ENCODE assay signal across 10 mouse cellular contexts in the genomic region with DNA sequence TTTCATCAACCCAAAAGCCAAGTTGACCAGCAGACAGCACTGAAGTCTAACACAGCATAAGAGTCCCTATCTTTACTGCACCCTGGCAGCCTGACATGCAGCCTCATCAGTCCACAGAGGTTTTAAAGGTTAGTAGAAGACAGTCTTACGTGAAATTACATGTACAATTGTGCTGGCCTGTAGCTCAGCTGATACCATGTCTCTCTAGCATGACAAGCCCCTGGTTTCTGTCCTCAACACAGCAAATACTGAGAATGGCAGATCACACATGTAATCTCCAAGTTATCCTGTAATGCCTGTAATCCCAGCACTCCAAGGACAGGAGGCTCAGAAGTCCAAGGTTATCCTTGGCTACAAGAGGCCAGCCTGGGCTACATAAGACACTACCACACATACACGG. TPM values are rescaled to one million over a fixed set of nuclear protein-coding genes. Genes with fewer than 3 reads are reported as not detected.
DNase-seq lines count a peak whose midpoint lies in the region; ATAC-seq and TF ChIP-seq lines count a peak whose summit lies in the region.
"Had no signal": no experiment of that assay in that cellular context is flagged by ENCODE, and none has a peak within 500 bp of the region (broad histone marks: within the 10 kb centered on the region; RNA-seq: fewer than 3 reads in every experiment).

No protein-coding gene starts in this region.

- H3K4me1 ChIP-seq in kidney, embryonic 14.5 days (ENCODE audit: control insufficient read depth, insufficient read depth, low read length): peaks cover 26% of the 10 kb centered on the region
- H3K4me1 ChIP-seq in embryonic facial prominence, embryonic 13.5 days: peaks cover 68% of the 10 kb centered on the region
- peaks cover 68% of the 10 kb centered on the region for H3K4me1 ChIP-seq in midbrain, embryonic 15.5 days
- peaks cover 16% of the 10 kb centered on the region for H3K4me1 ChIP-seq in thymus, adult 2 months (replicated peaks; ENCODE audit: control insufficient read depth, insufficient read depth, low read length)

- 42% methylated on average over 2 of the region's 2 CpGs for WGBS in kidney, embryonic 14.5 days
- 49% methylated on average over 2 of the region's 2 CpGs for WGBS in embryonic facial prominence, embryonic 13.5 days
- WGBS in midbrain, embryonic 15.5 days: 56% methylated on average over 2 of the region's 2 CpGs
- 60% methylated on average over 2 of the region's 2 CpGs for WGBS in thymus, adult 2 months

- DNase-seq in kidney, adult 9 months: no peak
- peak; percentile 20 for DNase-seq in induced T-regulatory cell, adult 2 months (ENCODE audit: low read depth)
- no peak for DNase-seq in thymus, adult 2 months
- DNase-seq in cerebellum, postnatal 14 days: no peak
- DNase-seq in adrenal gland, postnatal 4 days (ENCODE audit: low spot score in 2 of 2): no peak
- DNase-seq: cerebellum, adult 11-12 months; kidney, postnatal 36 days had no signal

- peak overlapping the region; percentile 76; the same call in 1 of the 2 replicates for H3K9ac ChIP-seq in kidney, embryonic 14.5 days (ENCODE audit: low read depth, low read length)
- peak overlapping the region; percentile 80 for H3K9ac ChIP-seq in embryonic facial prominence, embryonic 13.5 days
- H3K9ac ChIP-seq in midbrain, embryonic 15.5 days: no peak overlapping the region

- TF ChIP-seq CTCF in thymus, adult 2 months (IDR thresholded peaks at IDR 0.05; ENCODE audit: borderline replicate concordance, control insufficient read depth, extremely low read depth, insufficient read depth, low read length, poor library complexity): no peak

- H3K27me3 ChIP-seq in kidney, embryonic 14.5 days (ENCODE audit: control insufficient read depth, insufficient read depth, low read length): peaks cover 18% of the 10 kb centered on the region
- H3K27me3 ChIP-seq in embryonic facial prominence, embryonic 13.5 days: peaks cover 30% of the 10 kb centered on the region
- 0 out of 2 replicates have a peak, but pooled peaks cover 3% of the 10 kb centered on the region for H3K27me3 ChIP-seq in midbrain, embryonic 15.5 days (replicated peaks)
- H3K27me3 ChIP-seq in thymus, adult 2 months (ENCODE audit: control insufficient read depth, insufficient read depth, low read length): peaks cover 6% of the 10 kb centered on the region; the same call in 1 of the 2 replicates

- H3K27ac ChIP-seq in kidney, embryonic 14.5 days (ENCODE audit: low read depth, low read length): no peak overlapping the region
- no peak overlapping the region for H3K27ac ChIP-seq in embryonic facial prominence, embryonic 13.5 days
- H3K27ac ChIP-seq in midbrain, embryonic 15.5 days: no peak overlapping the region
- no peak overlapping the region for H3K27ac ChIP-seq in thymus, adult 2 months (ENCODE audit: control insufficient read depth, insufficient read depth, low read length)

- ATAC-seq in kidney, embryonic 14.5 days (ENCODE audit: low FRiP score, low TSS enrichment): no peak
- ATAC-seq in embryonic facial prominence, embryonic 13.5 days (ENCODE audit: insufficient number of reproducible peaks, insufficient read depth, low FRiP score, low TSS enrichment, low read depth): no peak
- ATAC-seq in midbrain, embryonic 15.5 days (replicated peaks): no peak

- no peaks in the 10 kb centered on the region for H3K9me3 ChIP-seq in kidney, embryonic 14.5 days (ENCODE audit: control insufficient read depth, low read length)
- H3K9me3 ChIP-seq in embryonic facial prominence, embryonic 13.5 days: no peaks in the 10 kb centered on the region
- H3K9me3 ChIP-seq in midbrain, embryonic 15.5 days: no peaks in the 10 kb centered on the region

- H3K4me3 ChIP-seq in kidney, embryonic 14.5 days (ENCODE audit: low read length): peak overlapping the region; percentile 75
- H3K4me3 ChIP-seq in embryonic facial prominence, embryonic 13.5 days: peak overlapping the region; percentile 85
- H3K4me3 ChIP-seq in midbrain, embryonic 15.5 days: peak overlapping the region; percentile 92
- H3K4me3 ChIP-seq in thymus, adult 2 months (ENCODE audit: control insufficient read depth, insufficient read depth, low read length): no peak overlapping the region

- TF ChIP-seq POLR2A in thymus, adult 2 months (IDR thresholded peaks at IDR 0.05; ENCODE audit: control insufficient read depth, extremely low read depth, insufficient read depth, low read length, poor library complexity): no peak

- peak overlapping the region; percentile 58 for H3K4me2 ChIP-seq in kidney, embryonic 14.5 days (replicated peaks; ENCODE audit: low read depth, low read length)
- H3K4me2 ChIP-seq in embryonic facial prominence, embryonic 13.5 days: peak overlapping the region; percentile 80
- H3K4me2 ChIP-seq in midbrain, embryonic 15.5 days: peak overlapping the region; percentile 94

- H3K36me3 ChIP-seq in kidney, embryonic 14.5 days (ENCODE audit: control insufficient read depth, insufficient read depth, low read length): no peaks in the 10 kb centered on the region
- no peaks in the 10 kb centered on the region for H3K36me3 ChIP-seq in embryonic facial prominence, embryonic 13.5 days
- no peaks in the 10 kb centered on the region for H3K36me3 ChIP-seq in midbrain, embryonic 15.5 days (replicated peaks)
- H3K36me3 ChIP-seq in thymus, adult 2 months (ENCODE audit: control insufficient read depth, insufficient read depth, low read length): no peaks in the 10 kb centered on the region

RNA-seq across cellular contexts. Expression of gene Racgap1, which starts 1.2 kb away (rescaled TPM):
- polyA plus RNA-seq in kidney, embryonic 14.5 days (2014; fragmentation: Nextera tagmentation; extraction: Ambion mirVana): 79.1 and 113 TPM in 2 replicates
- 131 and 132 TPM in 2 replicates for polyA plus RNA-seq in embryonic facial prominence, embryonic 13.5 days (2015; fragmentation: Nextera tagmentation; extraction: Ambion mirVana)
- 49.0 and 56.9 TPM in 2 replicates for polyA plus RNA-seq in midbrain, embryonic 15.5 days (2015; fragmentation: Nextera tagmentation; extraction: Ambion mirVana)
- polyA plus RNA-seq in thymus, adult 2 months (2012; rRNA removed): 80.2 and 95.6 TPM in 2 replicates
- 10 to 100 TPM; 49.9 to 55.4 TPM for total RNA-seq in adrenal gland, postnatal 4 days (2021)

RNA-seq across cellular contexts. Expression of gene Asic1, which starts 19.9 kb away (rescaled TPM):
- 0.88 and 0.90 TPM in 2 replicates for polyA plus RNA-seq in kidney, embryonic 14.5 days (2014; fragmentation: Nextera tagmentation; extraction: Ambion mirVana)
- polyA plus RNA-seq in embryonic facial prominence, embryonic 13.5 days (2015; fragmentation: Nextera tagmentation; extraction: Ambion mirVana): 3.3 and 4.2 TPM in 2 replicates
- polyA plus RNA-seq in midbrain, embryonic 15.5 days (2015; fragmentation: Nextera tagmentation; extraction: Ambion mirVana): 64.0 and 65.9 TPM in 2 replicates
- polyA plus RNA-seq in thymus, adult 2 months (2012; rRNA removed): 0.13 and 0.19 TPM in 2 replicates
- 1 to 10 TPM; 1.4 to 1.5 TPM for total RNA-seq in adrenal gland, postnatal 4 days (2021)

RNA-seq across cellular contexts. Expression of gene Aqp6, which starts 49.1 kb away (rescaled TPM):
- polyA plus RNA-seq in kidney, embryonic 14.5 days (2014; fragmentation: Nextera tagmentation; extraction: Ambion mirVana): not detected in 2 replicates
- not detected in 2 replicates for polyA plus RNA-seq in embryonic facial prominence, embryonic 13.5 days (2015; fragmentation: Nextera tagmentation; extraction: Ambion mirVana)
- polyA plus RNA-seq in midbrain, embryonic 15.5 days (2015; fragmentation: Nextera tagmentation; extraction: Ambion mirVana): 0.41 and 0.49 TPM in 2 replicates
- 0.24 and 0.40 TPM in 2 replicates for polyA plus RNA-seq in thymus, adult 2 months (2012; rRNA removed)
- total RNA-seq in adrenal gland, postnatal 4 days (2021): under 1 TPM in 1 of 2 experiments, not detected in 1; 0.81 TPM

RNA-seq across cellular contexts. Expression of gene Smarcd1, which starts 51.6 kb away (rescaled TPM):
- 54.3 and 74.2 TPM in 2 replicates for polyA plus RNA-seq in kidney, embryonic 14.5 days (2014; fragmentation: Nextera tagmentation; extraction: Ambion mirVana)
- polyA plus RNA-seq in embryonic facial prominence, embryonic 13.5 days (2015; fragmentation: Nextera tagmentation; extraction: Ambion mirVana): 55.0 and 73.1 TPM in 2 replicates
- polyA plus RNA-seq in midbrain, embryonic 15.5 days (2015; fragmentation: Nextera tagmentation; extraction: Ambion mirVana): 114 and 119 TPM in 2 replicates
- polyA plus RNA-seq in thymus, adult 2 months (2012; rRNA removed): 106 and 111 TPM in 2 replicates
- total RNA-seq in adrenal gland, postnatal 4 days (2021): 100 to 1,000 TPM in 1 of 2 experiments, 10 to 100 TPM in 1; 94.9 to 103 TPM

RNA-seq across cellular contexts. Expression of gene Gm17349, which starts 55.0 kb away (rescaled TPM):
- polyA plus RNA-seq in kidney, embryonic 14.5 days (2014; fragmentation: Nextera tagmentation; extraction: Ambion mirVana): not detected in 2 replicates
- not detected in 2 replicates for polyA plus RNA-seq in embryonic facial prominence, embryonic 13.5 days (2015; fragmentation: Nextera tagmentation; extraction: Ambion mirVana)
- not detected in 2 replicates for polyA plus RNA-seq in midbrain, embryonic 15.5 days (2015; fragmentation: Nextera tagmentation; extraction: Ambion mirVana)
- polyA plus RNA-seq in thymus, adult 2 months (2012; rRNA removed): not detected in 2 replicates
- 10 to 100 TPM; 34.8 to 45.6 TPM for total RNA-seq in adrenal gland, postnatal 4 days (2021)

Comparison
In these comparisons a context has a peak if more than half of its experiments do, and no peak if none do; other contexts are left out.
1. RNA of gene Asic1, which starts 19.9 kb away (polyA plus RNA-seq): 64.0 to 65.9 TPM in midbrain, embryonic 15.5 days; 3.3 to 4.2 TPM in embryonic facial prominence, embryonic 13.5 days, 0.88 to 0.90 TPM in kidney, embryonic 14.5 days and 0.13 to 0.19 TPM in thymus, adult 2 months; every median in the first group is over 10 times any median in the second.
2. Peak in every context shown above with its lines, with median percentiles within 50 percentile points of each other: H3K4me2 ChIP-seq.